Mouse (Mus musculus) testis, adult 2 months (tissue): ENCODE measurements around the gene Nkain2.

Source experiments
- CTCF ChIP-seq: fragments of 200-500 bp; IDR thresholded peaks from 2 replicates; pipeline ENCODE4 v1.5.1; 2012; ENCODE audit warnings: low read depth, mild to moderate bottlenecking, inconsistent platforms, low read length, moderate library complexity; ENCODE audit not compliant: control insufficient read depth, insufficient read depth, insufficient replicate concordance
- POLR2A ChIP-seq: fragments of 200-500 bp; IDR thresholded peaks from 2 replicates; pipeline ENCODE4 v1.6.1; 2012; ENCODE audit warnings: low read depth, mild to moderate bottlenecking, inconsistent platforms, low read length, moderate library complexity; ENCODE audit not compliant: control insufficient read depth

DNA sequence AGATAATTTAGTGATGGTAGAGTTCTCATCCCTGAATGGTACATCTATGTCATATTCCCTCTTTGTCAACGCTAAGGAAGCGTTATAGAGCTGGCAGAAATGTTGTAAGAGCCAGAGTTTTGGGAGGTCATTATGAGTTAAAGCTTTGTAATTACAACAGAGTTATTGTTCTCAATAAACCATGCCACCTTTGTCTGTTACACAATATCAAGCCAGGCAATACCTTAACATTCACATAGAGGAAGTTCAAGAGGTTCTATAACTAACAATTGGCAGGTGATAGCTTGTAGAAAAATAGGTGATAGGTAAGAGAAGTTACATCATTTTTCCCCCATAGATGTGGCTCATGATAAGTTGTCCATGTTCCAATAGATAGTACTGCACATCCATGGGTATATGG, 832.0 kb downstream of the Nkain2 start:
- no peak for TF ChIP-seq POLR2A
- TF ChIP-seq CTCF, result no peak
